Mouse (Mus musculus): Measurements from ENCODE around the gene Fstl4. TPM values are rescaled to one million over a fixed set of nuclear protein-coding genes. Genes with fewer than 3 reads are reported as not detected.
"Not testable (repeated sequence)": the region's sequence is repeated elsewhere in the genome, so short reads cannot be mapped to it uniquely, and the experiment has no call there.

Fstl4 gene
- polyA plus RNA-seq, 1 experiment from 2014 or later: not detected

- DNase-seq (no peak), ATAC-seq (no peak)
- no peak overlapping the region for H3K9ac ChIP-seq (replicated peaks)
- H3K27ac ChIP-seq (ENCODE audit: low read depth): no peak overlapping the region
- H3K4me2 ChIP-seq (ENCODE audit: low read depth, low read length): no peak overlapping the region
- 81% methylated on average over 9 of the region's 9 CpGs for WGBS (ENCODE audit: insufficient replicate concordance)
- no peaks in the 10 kb centered on the region for H3K36me3 ChIP-seq (replicated peaks; ENCODE audit: insufficient read depth, low read length)
- no peaks in the 10 kb centered on the region for H3K27me3 ChIP-seq (ENCODE audit: insufficient read depth, low read length)
- no peak overlapping the region for H3K4me3 ChIP-seq (ENCODE audit: low read depth, low read length)
- H3K4me1 ChIP-seq (ENCODE audit: insufficient read depth): no peaks in the 10 kb centered on the region
- H3K9me3 ChIP-seq (ENCODE audit: low read length): no peaks in the 10 kb centered on the region
- TF ChIP-seq CTCF (IDR thresholded peaks at IDR 0.05; ENCODE audit: low read depth): no peak
Measured at GRCm38 (mm10) chr11:53085858-53086565, 321.6 kb downstream of the Fstl4 start.

- not testable (repeated sequence) for DNase-seq; ATAC-seq; H3K27ac ChIP-seq (ENCODE audit: low read depth); H3K27me3 ChIP-seq (ENCODE audit: insufficient read depth, low read length); H3K36me3 ChIP-seq (replicated peaks; ENCODE audit: insufficient read depth, low read length); H3K4me2 ChIP-seq (ENCODE audit: low read depth, low read length); H3K9ac ChIP-seq (replicated peaks); H3K9me3 ChIP-seq (ENCODE audit: low read length); H3K4me3 ChIP-seq (ENCODE audit: low read depth, low read length); H3K4me1 ChIP-seq (ENCODE audit: insufficient read depth)
- WGBS (ENCODE audit: insufficient replicate concordance): 74% methylated on average over 3 of the region's 3 CpGs
Measured at GRCm38 (mm10) chr11:53087896-53088295, 323.5 kb downstream of the Fstl4 start.

GRCm38 (mm10) chr11:53091596-53091995 lies 327.2 kb downstream of the Fstl4 start:
- DNase-seq: no peak
- no peak overlapping the region for H3K27ac ChIP-seq (ENCODE audit: low read depth)
- H3K9ac ChIP-seq (replicated peaks): no peak overlapping the region
- no peak overlapping the region for H3K4me3 ChIP-seq (ENCODE audit: low read depth, low read length)
- H3K4me2 ChIP-seq (ENCODE audit: low read depth, low read length): no peak overlapping the region
- H3K27me3 ChIP-seq (ENCODE audit: insufficient read depth, low read length): no peaks in the 10 kb centered on the region
- no peaks in the 10 kb centered on the region for H3K9me3 ChIP-seq (ENCODE audit: low read length)
- TF ChIP-seq EP300 (IDR thresholded peaks at IDR 0.05; ENCODE audit: low read depth): no peak
- TF ChIP-seq CTCF (IDR thresholded peaks at IDR 0.05; ENCODE audit: low read depth): no peak
- ATAC-seq: no peak
- H3K4me1 ChIP-seq (ENCODE audit: insufficient read depth): no peaks in the 10 kb centered on the region
- 63% methylated on average over 5 of the region's 5 CpGs for WGBS (ENCODE audit: insufficient replicate concordance)
- no peaks in the 10 kb centered on the region for H3K36me3 ChIP-seq (replicated peaks; ENCODE audit: insufficient read depth, low read length)

GRCm38 (mm10) chr11:53096871-53097270 lies 332.4 kb downstream of the Fstl4 start:
- no peak overlapping the region for H3K9ac ChIP-seq (replicated peaks)
- WGBS (ENCODE audit: insufficient replicate concordance): 54% methylated on average over 9 of the region's 9 CpGs
- no peaks in the 10 kb centered on the region for H3K27me3 ChIP-seq (ENCODE audit: insufficient read depth, low read length)
- no peak for TF ChIP-seq EP300 (IDR thresholded peaks at IDR 0.05; ENCODE audit: low read depth)
- TF ChIP-seq CTCF (IDR thresholded peaks at IDR 0.05; ENCODE audit: low read depth): no peak
- H3K9me3 ChIP-seq (ENCODE audit: low read length): no peaks in the 10 kb centered on the region
- DNase-seq (no peak), ATAC-seq (no peak)
- no peaks in the 10 kb centered on the region for H3K36me3 ChIP-seq (replicated peaks; ENCODE audit: insufficient read depth, low read length)
- no peak overlapping the region for H3K4me2 ChIP-seq (ENCODE audit: low read depth, low read length)
- no peak overlapping the region for H3K4me3 ChIP-seq (ENCODE audit: low read depth, low read length)
- H3K27ac ChIP-seq (ENCODE audit: low read depth): no peak overlapping the region
- H3K4me1 ChIP-seq (ENCODE audit: insufficient read depth): no peaks in the 10 kb centered on the region

GRCm38 (mm10) chr11:53097331-53097730 lies 332.9 kb downstream of the Fstl4 start:
- no peak for TF ChIP-seq EP300 (IDR thresholded peaks at IDR 0.05; ENCODE audit: low read depth)
- no peak for TF ChIP-seq CTCF (IDR thresholded peaks at IDR 0.05; ENCODE audit: low read depth)
- ATAC-seq: no peak

GRCm38 (mm10) chr11:53097870-53098269 lies 333.4 kb downstream of the Fstl4 start:
- Histone ChIP-seq H3K36me3 (replicated peaks; ENCODE audit: insufficient read depth, low read length) (no peaks in the 10 kb centered on the region), H3K4me3 (ENCODE audit: low read depth, low read length) (no peak overlapping the region), H3K27ac (ENCODE audit: low read depth) (no peak overlapping the region), H3K9ac (replicated peaks) (no peak overlapping the region), H3K9me3 (ENCODE audit: low read length) (no peaks in the 10 kb centered on the region), H3K4me1 (ENCODE audit: insufficient read depth) (no peaks in the 10 kb centered on the region), H3K27me3 (ENCODE audit: insufficient read depth, low read length) (no peaks in the 10 kb centered on the region), H3K4me2 (ENCODE audit: low read depth, low read length) (no peak overlapping the region)
- TF ChIP-seq EP300 (IDR thresholded peaks at IDR 0.05; ENCODE audit: low read depth) (no peak), CTCF (IDR thresholded peaks at IDR 0.05; ENCODE audit: low read depth) (no peak)
- ATAC-seq (no peak), DNase-seq (no peak)
- 73% methylated on average over 6 of the region's 6 CpGs for WGBS (ENCODE audit: insufficient replicate concordance)

More at GRCm38 (mm10) chr11:53097331-53097730, 332.9 kb downstream of the Fstl4 start:
- no peaks in the 10 kb centered on the region for H3K4me1 ChIP-seq (ENCODE audit: insufficient read depth)
- no peaks in the 10 kb centered on the region for H3K27me3 ChIP-seq (ENCODE audit: insufficient read depth, low read length)
- DNase-seq: no peak
- no peaks in the 10 kb centered on the region for H3K36me3 ChIP-seq (replicated peaks; ENCODE audit: insufficient read depth, low read length)
- H3K9me3 ChIP-seq (ENCODE audit: low read length): no peaks in the 10 kb centered on the region
- 72% methylated on average over 8 of the region's 8 CpGs for WGBS (ENCODE audit: insufficient replicate concordance)
- no peak overlapping the region for H3K9ac ChIP-seq (replicated peaks)
- H3K27ac ChIP-seq (ENCODE audit: low read depth): no peak overlapping the region
- H3K4me3 ChIP-seq (ENCODE audit: low read depth, low read length): no peak overlapping the region
- H3K4me2 ChIP-seq (ENCODE audit: low read depth, low read length): no peak overlapping the region

Data from liver, postnatal 0 days (tissue).